Mouse (Mus musculus) gastrocnemius, postnatal 14 days (tissue): Measurements from ENCODE around the gene Hist1h2bb. TPM values are rescaled to one million over a fixed set of nuclear protein-coding genes. Genes with fewer than 3 reads are reported as not detected.
"Not testable (repeated sequence)": the region's sequence is repeated elsewhere in the genome, so short reads cannot be mapped to it uniquely, and the experiment has no call there.

Experiments
- DNase-seq: peaks from one replicate; pipeline ENCODE4 v3.0.0; 2021; ENCODE audit warnings: mixed read lengths
- intact Hi-C: fragments of 180-260 bp; cut with DNase I; formaldehyde crosslinking; loops from one replicate; pipeline ENCODE4 v1.15.1; 2025; ENCODE audit warnings: low total_unique reads
- total RNA-seq, 2 experiments: library from RNA; stranded (reverse); gene quantifications; 2 replicates each; pipeline ENCODE4 v1.2.3; 2021

Gene Hist1h2bb
- total RNA-seq, 2 experiments from 2014 or later: 42.8 to 44.6 TPM

GRCm38 (mm10) chr13:23760972-23761864 lies 14.7 kb downstream of the Hist1h2bb start, which contains the start of gene Hist1h4a:
TSS of gene Hist1h4a (minus strand) at chr13:23761230.
- peak; percentile 96 for DNase-seq
- intact Hi-C loops: no loop called here

- DNase-seq: peak; percentile 27
- intact Hi-C loops: not testable (repeated sequence)
Observed at GRCm38 (mm10) chr13:23761871-23762821, 15.6 kb downstream of the Hist1h2bb start, which contains the start of gene Hist1h3a. TSS of gene Hist1h3a (minus strand) at chr13:23762386.

- intact Hi-C loops: no loop called here
Observed at GRCm38 (mm10) chr13:23763242-23763585, 16.7 kb downstream of the Hist1h2bb start.

GRCm38 (mm10) chr13:23763586-23764323 lies 17.2 kb downstream of the Hist1h2bb start, which contains the start of gene Hist1h1a:
TSS of gene Hist1h1a (plus strand) at chr13:23763666.
- intact Hi-C loops: no loop called here
- DNase-seq: peak; percentile 77

More at GRCm38 (mm10) chr13:23763242-23763585, 16.7 kb downstream of the Hist1h2bb start:
- no peak for DNase-seq

- intact Hi-C loops: no loop called here
- no peak for DNase-seq
Observed at GRCm38 (mm10) chr13:23764324-23765171, 18.0 kb downstream of the Hist1h2bb start.

GRCm38 (mm10) chr13:23765172-23765513 lies 18.6 kb downstream of the Hist1h2bb start:
- DNase-seq: no peak
- intact Hi-C loops: no loop called here

- intact Hi-C loops: no loop called here
- no peak for DNase-seq
Observed at GRCm38 (mm10) chr13:23766772-23767171, 20.2 kb downstream of the Hist1h2bb start.

- intact Hi-C loops: no loop called here
- no peak for DNase-seq
Observed at GRCm38 (mm10) chr13:23768834-23769397, 22.4 kb downstream of the Hist1h2bb start.

GRCm38 (mm10) chr13:23769613-23770012 lies 23.1 kb downstream of the Hist1h2bb start, which contains the start of gene Trim38:
TSS of gene Trim38 (plus strand) at chr13:23769913.
- DNase-seq, intact Hi-C loops: not testable (repeated sequence)

GRCm38 (mm10) chr13:23772561-23773313 lies 26.2 kb downstream of the Hist1h2bb start:
- intact Hi-C loops: no loop called here
- peak; percentile 19 for DNase-seq

GRCm38 (mm10) chr13:23778339-23778738 lies 31.8 kb downstream of the Hist1h2bb start:
- intact Hi-C loops: no loop called here
- DNase-seq: no peak

- intact Hi-C loops: no loop called here
- no peak for DNase-seq
Observed at GRCm38 (mm10) chr13:23779025-23779424, 32.5 kb downstream of the Hist1h2bb start.

- intact Hi-C loops: no loop called here
- peak; percentile 6 for DNase-seq
Observed at GRCm38 (mm10) chr13:23792520-23792919, 46.0 kb downstream of the Hist1h2bb start.
